Mouse (Mus musculus) CH12.LX (cell line): ENCODE data around the gene Capns1. TPM values are rescaled to one million over a fixed set of nuclear protein-coding genes. Genes with fewer than 3 reads are reported as not detected.
"Not testable (repeated sequence)": the region's sequence is repeated elsewhere in the genome, so short reads cannot be mapped to it uniquely, and the experiment has no call there.

ENCODE experiments used
- DNase-seq: peaks from one replicate; pipeline ENCODE4 v3.0.0-alpha.2; 2013; ENCODE audit errors: extremely low read depth
- H3K27ac ChIP-seq: 2 replicates; pipeline ENCODE4 v1.5.1; 2012; ENCODE audit warnings: low read depth, mild to moderate bottlenecking, control low read depth, moderate library complexity; ENCODE audit not compliant: insufficient read depth
- H3K27me3 ChIP-seq: replicated peaks from 2 replicates; pipeline ENCODE3; 2012; ENCODE audit warnings: inconsistent platforms
- H3K36me3 ChIP-seq, 2 experiments: replicated peaks in 1 of 2; 2 replicates each; pipeline versions ENCODE3 to v1.6.1; 2012; ENCODE audit warnings: inconsistent platforms in 1 of 2, low read length in 1 of 2, mild to moderate bottlenecking in 1 of 2, mixed read lengths in 1 of 2, moderate library complexity in 1 of 2; ENCODE audit not compliant: control insufficient read depth in 1 of 2, insufficient read depth in 1 of 2
- H3K4me1 ChIP-seq, 2 experiments: 2 replicates each; pipeline ENCODE4 v1.6.1; 2012; ENCODE audit warnings: inconsistent platforms in 1 of 2, moderate library complexity in 1 of 2; ENCODE audit not compliant: insufficient read depth in 2 of 2, control insufficient read depth in 1 of 2
- H3K4me2 ChIP-seq: 2 replicates; pipeline ENCODE4 v1.6.1; 2012; ENCODE audit warnings: low read depth, mild to moderate bottlenecking, control low read depth; ENCODE audit not compliant: poor library complexity, insufficient read depth, severe bottlenecking
- H3K4me3 ChIP-seq, 3 experiments: fragments of 150-350 bp in 1 of 3; sonication (generic) in 1 of 3; replicated peaks in 1 of 3; 2 replicates each; pipeline versions ENCODE3 to v1.5.1; 2011 to 2012; ENCODE audit warnings: low read depth in 2 of 3, low read length in 2 of 3, mild to moderate bottlenecking in 2 of 3, moderate library complexity in 2 of 3, control low read depth in 1 of 3, improper control_type of control experiment in 1 of 3, inconsistent platforms in 1 of 3, mixed read lengths in 1 of 3; ENCODE audit not compliant: poor library complexity in 1 of 3
- H3K79me2 ChIP-seq: replicated peaks from 2 replicates; pipeline ENCODE4 v1.6.1; 2012; ENCODE audit warnings: mild to moderate bottlenecking, moderate library complexity; ENCODE audit not compliant: control insufficient read depth, poor library complexity, insufficient read depth, severe bottlenecking; ENCODE audit errors: extremely low read depth
- H3K9ac ChIP-seq: 2 replicates; pipeline ENCODE4 v1.6.1; 2012; ENCODE audit warnings: low read depth, mild to moderate bottlenecking, control low read depth, moderate library complexity; ENCODE audit not compliant: insufficient read depth
- H3K9me3 ChIP-seq: replicated peaks from 2 replicates; pipeline ENCODE3; 2012; ENCODE audit warnings: low read length, inconsistent platforms, mixed read lengths
- CHD1 ChIP-seq: IDR thresholded peaks from 2 replicates; pipeline ENCODE4 v1.6.1; 2012; ENCODE audit warnings: low read depth, low read length, improper control_type of control experiment, inconsistent platforms
- CHD2 ChIP-seq: IDR thresholded peaks from 2 replicates; pipeline ENCODE4 v1.6.1; 2011; ENCODE audit warnings: low read length, improper control_type of control experiment
- E2F4 ChIP-seq: IDR thresholded peaks from 2 replicates; pipeline ENCODE4 v1.6.1; 2011; ENCODE audit warnings: low read depth, low read length, improper control_type of control experiment; ENCODE audit not compliant: insufficient replicate concordance
- ETS1 ChIP-seq: conservative IDR thresholded peaks from 2 replicates; pipeline ENCODE4 v1.6.1; 2012; ENCODE audit warnings: low read depth, mild to moderate bottlenecking, inconsistent platforms, low read length, improper control_type of control experiment, moderate library complexity
- GABPA ChIP-seq: IDR thresholded peaks from 2 replicates; pipeline ENCODE4 v1.6.1; 2012; ENCODE audit warnings: low read depth, low read length, improper control_type of control experiment, inconsistent platforms; ENCODE audit not compliant: insufficient replicate concordance
- HCFC1 ChIP-seq: IDR thresholded peaks from 2 replicates; pipeline ENCODE4 v1.6.1; 2012; ENCODE audit warnings: low read depth, mild to moderate bottlenecking, inconsistent platforms, low read length, improper control_type of control experiment
- IRF4 ChIP-seq: IDR thresholded peaks from 2 replicates; pipeline ENCODE4 v1.6.1; 2014; ENCODE audit warnings: low read depth, mild to moderate bottlenecking, inconsistent platforms, low read length, improper control_type of control experiment
- MAFK ChIP-seq: IDR thresholded peaks from 2 replicates; pipeline ENCODE4 v1.6.1; 2011; ENCODE audit warnings: low read length, improper control_type of control experiment; ENCODE audit not compliant: insufficient replicate concordance
- MXI1 ChIP-seq: IDR thresholded peaks from 2 replicates; pipeline ENCODE4 v1.6.1; 2011; ENCODE audit warnings: mild to moderate bottlenecking, low read depth, low read length, improper control_type of control experiment
- MYC ChIP-seq: IDR thresholded peaks from 2 replicates; pipeline ENCODE4 v1.6.1; 2011; ENCODE audit warnings: low read depth, mild to moderate bottlenecking, improper control_type of control experiment, low read length
- NELFE ChIP-seq: IDR thresholded peaks from 2 replicates; pipeline ENCODE4 v1.6.1; 2011; ENCODE audit warnings: low read depth, low read length, improper control_type of control experiment
- PAX5 ChIP-seq: IDR thresholded peaks from 2 replicates; pipeline ENCODE4 v1.6.1; 2012; ENCODE audit warnings: low read length, inconsistent platforms, mixed read lengths
- POLR2A ChIP-seq: IDR thresholded peaks from 2 replicates; pipeline ENCODE4 v1.6.1; 2011; ENCODE audit warnings: low read depth, mild to moderate bottlenecking, improper control_type of control experiment, low read length
- TBP ChIP-seq: conservative IDR thresholded peaks from 2 replicates; pipeline ENCODE4 v1.6.1; 2011; ENCODE audit warnings: low read depth, low read length, improper control_type of control experiment
- TCF12 ChIP-seq: IDR thresholded peaks from 2 replicates; pipeline ENCODE4 v1.6.1; 2014; ENCODE audit warnings: low read depth, mild to moderate bottlenecking, inconsistent platforms, low read length, improper control_type of control experiment
- UBTF ChIP-seq: IDR thresholded peaks from 2 replicates; pipeline ENCODE4 v1.6.1; 2012; ENCODE audit warnings: low read depth, mild to moderate bottlenecking, inconsistent platforms, low read length, improper control_type of control experiment, moderate library complexity
- USF1 ChIP-seq: IDR thresholded peaks from 2 replicates; pipeline ENCODE4 v1.6.1; 2014; ENCODE audit warnings: low read depth, mild to moderate bottlenecking, inconsistent platforms, low read length, improper control_type of control experiment
- USF2 ChIP-seq: conservative IDR thresholded peaks from 2 replicates; pipeline ENCODE4 v1.6.1; 2011; ENCODE audit warnings: low read depth, low read length, improper control_type of control experiment
- ZKSCAN1 ChIP-seq: IDR thresholded peaks from 2 replicates; pipeline ENCODE4 v1.6.1; 2012; ENCODE audit warnings: low read depth, inconsistent platforms, low read length, improper control_type of control experiment, borderline replicate concordance
- ZNF384 ChIP-seq: IDR thresholded peaks from 2 replicates; pipeline ENCODE4 v1.6.1; 2012; ENCODE audit warnings: low read depth, low read length, improper control_type of control experiment, inconsistent platforms
- dilution Hi-C: fragments of 300-500 bp; cut with MboI; formaldehyde crosslinking; loops from 2 replicates; pipeline ENCODE4 v1.14.3; 2020; ENCODE audit warnings: low sequenced_read_pairs; ENCODE audit not compliant: extremely low pct_unique_long_range_greater_than_20kb, extremely low pct_ligation_motif_present
- in situ Hi-C: fragments of 300-500 bp; cut with MboI; formaldehyde crosslinking; loops from 3 replicates; pipeline ENCODE4 v1.14.3; 2019; ENCODE audit warnings: low sequenced_read_pairs, low pct_ligation_motif_present, low pct_unique_long_range_greater_than_20kb, mixed read lengths
- polyA plus RNA-seq: library from polyadenylated mRNA; unstranded; fragments of >175 nt; gene quantifications from 2 replicates; pipeline ENCODE4 v1.2.1, GENCODE M21; 2012; ENCODE audit warnings: low read depth; ENCODE audit not compliant: insufficient read length
- total RNA-seq, 2 experiments: library from RNA; depleted of rRNA; stranded (reverse); fragments of 300-350 nt in 1 of 2; fragments of >200 nt in 1 of 2; gene quantifications; 2 replicates each; pipeline ENCODE4 v1.2.3; 2012 to 2014

Gene Capns1
- total and polyA plus RNA-seq, 3 experiments, result 101 to 233 (median 219) TPM

DNA sequence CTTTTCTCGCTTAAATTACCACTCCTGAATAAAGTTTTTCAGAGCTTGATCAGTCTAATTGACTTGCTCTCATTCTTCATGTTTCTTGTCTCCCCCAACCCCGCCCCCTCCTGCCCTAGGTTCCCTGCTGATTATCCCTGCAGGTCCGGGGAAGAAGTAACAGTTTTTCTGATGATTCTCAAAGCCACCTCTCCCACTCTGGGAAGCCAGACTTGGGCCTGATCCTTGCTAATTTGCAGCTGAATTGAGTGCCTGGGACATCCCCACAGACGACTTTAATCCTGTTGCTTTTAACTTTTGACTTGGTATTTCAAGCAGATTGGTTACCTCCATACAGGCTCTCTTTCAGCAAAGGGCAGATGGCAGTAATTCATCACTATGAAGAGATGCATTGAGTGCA lies 12.4 kb upstream of the Capns1 start:
- Histone ChIP-seq H3K27ac (no peak overlapping the region), H3K9me3 (no peaks in the 10 kb centered on the region), H3K9ac (no peak overlapping the region), H3K79me2 (no peaks in the 10 kb centered on the region), H3K4me2 (no peak overlapping the region), H3K4me3 (no peak overlapping the region), H3K4me1 (no peaks in the 10 kb centered on the region), H3K36me3 (no peaks in the 10 kb centered on the region), H3K27me3 (peaks cover 3% of the 10 kb centered on the region)
- no peak for TF ChIP-seq POLR2A
- TF ChIP-seq TCF12, result no peak
- no peak for TF ChIP-seq GABPA
- no peak for TF ChIP-seq PAX5
- TF ChIP-seq USF1, result no peak
- no peak for TF ChIP-seq E2F4
- TF ChIP-seq ETS1, result no peak
- TF ChIP-seq CHD1, result no peak
- no peak for TF ChIP-seq CHD2
- TF ChIP-seq ZNF384, result no peak
- no peak for TF ChIP-seq HCFC1
- no peak for TF ChIP-seq MYC
- TF ChIP-seq NELFE, result no peak
- no peak for TF ChIP-seq MAFK
- TF ChIP-seq UBTF, result no peak
- TF ChIP-seq MXI1, result no peak
- TF ChIP-seq ZKSCAN1, result no peak
- TF ChIP-seq USF2, result no peak
- TF ChIP-seq IRF4, result no peak
- dilution Hi-C loops (no loop called here), in situ Hi-C loops (no loop called here)
- no peak for DNase-seq

DNA sequence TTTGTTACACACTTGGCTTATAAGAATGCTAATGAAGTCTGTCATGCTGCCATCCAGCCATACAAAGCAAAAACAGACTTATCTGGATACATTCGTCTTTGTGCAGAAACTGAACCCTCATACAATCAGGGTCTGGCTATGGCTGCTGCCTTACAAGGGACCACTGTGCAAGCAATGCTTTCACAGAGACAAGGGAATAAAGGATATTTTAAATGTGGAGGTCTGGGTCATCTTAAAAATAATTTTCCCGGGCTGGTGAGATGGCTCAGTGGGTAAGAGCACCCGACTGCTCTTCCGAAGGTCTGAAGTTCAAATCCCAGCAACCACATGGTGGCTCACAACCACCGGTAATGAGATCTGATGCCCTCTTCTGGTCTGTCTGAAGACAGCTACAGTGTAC lies 7.8 kb upstream of the Capns1 start:
- H3K9me3 ChIP-seq, DNase-seq, H3K4me2 ChIP-seq, H3K9ac ChIP-seq, H3K79me2 ChIP-seq, H3K4me3 ChIP-seq, H3K27ac ChIP-seq, dilution Hi-C loops, H3K36me3 ChIP-seq, in situ Hi-C loops, H3K4me1 ChIP-seq, H3K27me3 ChIP-seq: not testable (repeated sequence)
- TF ChIP-seq TBP, result peak; percentile 76; the same call in 1 of the 2 replicates
